Mouse (Mus musculus) cerebellum, adult 2 months (tissue): ENCODE measurements around the gene Ndufs7.

Experiments
- CTCF ChIP-seq: fragments of 200-500 bp; IDR thresholded peaks from 2 replicates; pipeline ENCODE4 v1.5.1; 2011; ENCODE audit warnings: low read depth, mild to moderate bottlenecking, control low read depth, low read length, moderate library complexity, borderline replicate concordance; ENCODE audit not compliant: insufficient read depth
- POLR2A ChIP-seq: fragments of 200-500 bp; IDR thresholded peaks from 2 replicates; pipeline ENCODE4 v1.6.1; 2011; ENCODE audit warnings: low read length, control low read depth, borderline replicate concordance; ENCODE audit not compliant: insufficient read depth

DNA sequence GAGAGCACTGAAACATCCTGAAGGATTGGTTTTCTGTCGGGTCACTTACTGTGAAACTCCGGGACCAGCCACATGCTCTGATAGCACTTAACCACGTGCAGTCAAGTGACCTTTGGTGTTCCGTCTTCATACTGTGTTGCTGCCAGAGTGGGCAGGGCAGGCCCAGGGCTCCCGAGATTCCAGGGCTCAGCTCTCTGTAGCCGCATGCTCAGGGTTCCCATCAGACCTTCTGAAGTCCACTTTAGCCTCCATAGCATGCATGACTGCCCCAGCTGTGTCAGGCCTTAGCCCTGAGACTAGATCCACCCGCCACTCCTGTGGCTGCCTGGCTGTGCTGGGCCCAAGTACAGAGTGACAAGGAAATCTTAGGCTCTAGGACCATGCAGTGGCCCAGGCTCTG, 32.4 kb downstream of the Ndufs7 start:
- no peak for TF ChIP-seq POLR2A
- no peak for TF ChIP-seq CTCF
